Mouse (Mus musculus) adrenal gland, adult 2 months (tissue): ENCODE measurements around the gene Lbp. TPM values are rescaled to one million over a fixed set of nuclear protein-coding genes. Genes with fewer than 3 reads are reported as not detected.

Source experiments
- DNase-seq: peaks from one replicate; pipeline ENCODE4 v3.0.0; 2021
- polyA plus RNA-seq: library from polyadenylated mRNA; depleted of rRNA; stranded (reverse); fragments of >200 nt; gene quantifications from 2 replicates; pipeline ENCODE4 v1.2.3, GENCODE M21; 2012; rRNA removed
- total RNA-seq, 2 experiments: library from RNA; stranded (reverse); gene quantifications; 2 replicates each; pipeline ENCODE4 v1.2.3; 2021

Lbp gene
- total and polyA plus RNA-seq, 3 experiments = 22.0 to 25.4 (median 24.6) TPM

DNA sequence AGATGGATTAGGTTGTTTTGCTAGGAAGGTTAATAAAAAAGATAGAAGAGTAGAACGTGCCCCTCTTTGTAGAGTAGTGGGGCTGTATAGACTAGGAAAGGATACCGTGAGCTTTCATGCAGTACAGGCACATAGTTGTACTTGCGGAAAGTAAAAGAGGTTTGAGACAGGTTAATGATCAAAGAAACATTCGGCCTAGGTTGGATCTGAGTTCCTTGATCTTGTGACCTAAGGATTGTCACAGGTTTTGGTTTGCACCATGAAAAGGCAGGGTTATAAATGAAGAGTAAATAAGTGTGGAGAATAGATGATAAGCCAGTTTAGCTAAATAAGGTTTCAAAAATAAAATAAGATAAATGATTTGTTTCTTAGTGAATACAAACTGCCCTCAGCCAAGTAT is 57.9 kb downstream of the Lbp start:
- DNase-seq = no peak

DNA sequence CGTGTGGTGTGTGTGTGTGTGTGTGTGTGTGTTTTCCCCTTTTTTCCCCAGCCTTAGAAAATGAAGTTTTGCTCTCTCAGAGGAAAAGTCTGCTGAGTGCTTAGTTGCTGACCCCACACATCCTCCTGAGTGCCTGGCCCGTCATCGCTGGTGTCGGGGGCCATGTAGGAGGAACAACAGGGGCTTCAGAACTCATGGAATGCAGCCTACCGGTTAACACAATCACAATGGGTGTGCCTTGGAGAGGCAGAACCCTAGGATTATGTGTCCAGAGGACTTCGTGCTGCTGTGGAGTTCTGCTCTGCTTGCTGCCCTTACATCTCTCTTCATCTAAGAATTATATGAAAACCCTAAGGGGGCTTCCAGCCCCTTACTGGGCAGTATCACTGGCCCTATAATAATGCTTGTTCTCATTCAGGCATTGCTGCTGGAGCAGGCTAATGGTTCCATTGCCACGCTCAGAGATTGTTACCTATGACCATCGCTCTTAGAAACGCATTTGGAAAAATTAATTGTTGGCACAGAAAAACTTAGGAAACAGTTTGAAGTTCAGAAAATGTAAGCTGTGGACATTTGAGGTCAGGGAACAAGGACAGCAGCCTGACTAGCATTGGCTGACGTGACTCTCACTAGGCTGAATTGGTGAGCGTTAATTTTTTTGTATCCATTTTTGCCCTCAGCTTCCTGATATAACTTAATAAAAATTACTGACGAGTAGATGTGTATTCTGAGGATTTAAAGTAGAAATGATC is 59.0 kb downstream of the Lbp start:
- no peak for DNase-seq

DNA sequence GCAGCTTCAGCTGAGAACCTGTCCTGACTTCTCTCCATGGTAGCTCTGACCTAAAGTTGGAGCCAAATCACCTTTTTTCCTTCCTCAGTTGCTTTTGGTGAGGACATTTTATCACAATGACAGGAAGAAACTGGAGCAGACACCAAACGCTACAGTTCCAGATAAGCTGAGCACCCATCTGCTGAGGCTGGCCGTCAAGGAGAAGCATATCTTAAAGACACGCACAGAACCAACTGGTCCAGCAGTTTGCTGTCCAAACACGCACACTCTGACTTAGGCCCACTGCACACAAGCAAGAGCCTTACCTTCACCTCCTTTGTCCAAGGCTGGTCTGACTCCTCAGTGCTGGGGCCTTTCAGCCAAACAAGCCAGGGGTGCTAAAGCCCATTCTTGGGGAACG is 61.4 kb downstream of the Lbp start:
- DNase-seq = no peak

DNA sequence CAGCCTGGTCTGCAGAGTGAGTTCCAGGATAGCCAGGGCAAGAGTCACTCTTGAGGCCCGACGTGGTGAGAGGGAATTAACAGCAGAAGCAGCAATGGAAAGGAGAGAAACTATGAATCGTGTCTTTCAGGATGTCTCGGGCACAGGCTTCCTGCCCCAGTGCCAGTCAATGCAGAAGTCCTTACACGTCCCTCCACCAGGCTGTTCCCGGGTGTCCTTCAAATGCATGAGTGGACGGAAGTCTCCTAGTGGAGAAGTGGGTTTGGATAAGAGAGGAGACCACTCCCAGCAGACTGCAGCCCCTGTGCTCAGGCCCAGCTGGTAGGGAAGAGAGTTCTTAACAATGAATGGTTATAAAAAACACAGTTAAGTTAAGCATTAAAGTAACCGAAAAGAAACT is 62.0 kb downstream of the Lbp start:
- no peak for DNase-seq

DNA sequence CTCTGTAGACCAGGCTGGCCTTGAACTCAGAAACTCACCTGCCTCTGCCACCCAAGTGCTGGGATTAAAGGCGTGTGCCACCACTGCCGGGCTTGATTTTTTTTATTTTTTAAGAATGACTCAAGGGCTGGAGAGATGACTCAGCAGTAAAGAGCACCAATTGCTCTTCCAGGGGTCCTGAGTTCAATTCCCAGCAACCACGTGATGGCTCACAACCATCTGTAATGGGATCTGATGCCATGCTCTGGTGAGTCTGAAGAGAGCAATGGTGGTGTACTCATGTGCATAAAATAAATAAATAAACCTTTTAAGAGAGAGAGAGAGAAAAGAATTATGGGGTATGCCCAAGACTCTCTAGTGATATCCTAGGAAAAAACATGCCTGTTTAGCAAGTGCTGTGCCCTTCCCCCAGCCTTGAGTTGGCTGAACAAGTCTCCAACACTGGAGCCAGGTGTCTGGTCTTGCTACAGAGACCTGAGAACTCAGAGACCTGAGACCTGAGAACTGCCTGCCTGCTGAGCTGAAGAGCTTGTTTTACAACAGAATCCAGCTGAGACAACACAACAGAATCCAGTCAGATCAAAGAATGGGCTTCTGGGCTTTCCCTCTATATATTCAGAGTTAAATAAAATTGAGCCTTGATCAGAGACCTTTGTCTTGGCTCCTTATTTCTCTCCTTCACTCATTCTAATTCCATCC is 63.3 kb downstream of the Lbp start:
- no peak for DNase-seq

DNA sequence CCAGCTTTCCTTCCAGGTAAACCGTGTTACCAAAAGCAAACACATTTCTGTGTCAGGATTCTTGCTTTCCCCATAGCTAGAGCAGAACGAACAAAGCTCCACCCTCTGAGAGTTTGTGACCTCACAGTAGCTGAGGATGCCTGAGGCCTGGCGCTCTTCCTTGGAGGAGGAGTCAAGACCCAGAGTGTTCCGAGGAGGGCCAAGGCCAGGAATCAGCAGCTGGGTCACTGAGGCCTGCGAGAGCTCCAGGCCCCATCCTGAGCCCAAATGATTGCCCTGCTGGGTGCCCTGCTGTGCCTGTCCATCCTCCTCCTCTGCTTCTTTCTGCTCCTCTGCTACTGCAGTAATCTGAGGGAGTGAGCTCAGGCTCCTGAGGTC is 63.9 kb downstream of the Lbp start:
- DNase-seq = peak; percentile 48

DNA sequence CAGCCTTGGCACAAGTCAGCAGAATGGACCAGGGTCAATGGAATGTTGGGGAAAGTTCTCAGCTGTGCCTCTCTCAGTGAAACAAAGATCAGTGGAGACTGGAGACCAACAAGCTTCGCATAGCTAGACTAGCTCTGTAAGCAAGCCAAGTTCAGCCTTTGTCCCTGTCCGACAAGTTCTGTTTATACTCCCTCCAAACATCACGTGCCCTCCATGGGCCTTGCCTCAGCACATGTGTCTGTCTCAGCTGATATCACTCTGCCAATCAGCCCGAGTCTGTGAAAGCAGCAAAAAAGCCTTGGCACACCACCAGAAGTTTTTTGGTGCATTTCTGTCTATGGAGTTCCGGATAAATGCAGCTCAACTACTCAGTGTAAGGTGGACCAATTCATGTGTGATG is 66.8 kb downstream of the Lbp start:
- DNase-seq = no peak

DNA sequence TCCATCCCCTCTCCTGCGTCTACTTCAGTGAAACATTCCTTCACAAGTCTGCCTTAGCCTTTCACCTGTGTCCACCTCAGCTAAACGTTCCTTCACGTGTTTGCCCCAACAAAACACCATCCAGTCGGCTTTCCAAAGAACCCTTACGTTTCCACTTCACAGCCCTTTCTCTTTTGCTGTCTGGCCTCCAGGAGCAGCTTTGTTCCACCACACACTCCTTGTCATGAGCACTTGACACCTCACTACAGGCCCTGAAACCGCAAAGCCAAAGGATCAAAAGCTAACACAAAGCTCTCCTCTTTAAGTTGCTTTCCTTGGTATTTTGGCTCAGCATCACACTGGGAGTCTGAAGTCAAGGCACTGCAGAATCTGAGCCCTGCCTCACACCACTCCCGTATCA is 67.2 kb downstream of the Lbp start:
- DNase-seq = no peak

DNA sequence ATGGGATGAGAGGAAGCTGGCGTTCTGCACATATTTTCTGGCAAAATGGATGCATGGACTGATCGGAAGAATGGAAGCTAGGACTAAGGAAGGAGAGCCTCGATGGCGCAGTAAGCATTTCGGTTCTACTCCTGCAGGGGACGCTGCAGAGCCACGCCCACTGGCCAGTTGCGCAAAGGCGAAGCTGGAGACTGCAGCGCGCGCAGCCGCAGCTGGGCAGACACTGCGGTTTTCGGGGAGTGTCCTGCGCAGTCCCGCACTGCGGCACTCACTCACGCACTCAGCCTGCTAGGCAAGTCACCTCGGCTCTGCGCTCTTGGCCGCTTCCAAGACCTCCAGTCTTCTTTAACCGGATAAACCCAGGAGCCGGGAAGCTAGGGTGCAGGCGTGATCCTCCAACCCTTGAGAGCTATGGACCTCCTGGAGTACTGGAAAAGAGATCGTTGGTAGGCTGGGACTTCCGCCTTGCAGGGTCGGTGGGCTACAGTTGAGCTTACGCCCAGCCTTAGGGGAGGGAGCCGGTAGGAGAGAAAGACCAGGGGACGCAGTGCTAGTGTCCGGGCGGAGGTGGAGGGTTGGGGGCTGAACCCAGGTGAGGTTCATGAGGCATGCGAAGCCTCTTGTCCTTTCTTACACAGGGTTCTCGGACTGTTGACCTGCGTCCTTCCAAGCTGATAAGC is 69.3 kb downstream of the Lbp start, which contains the start of gene Snhg11:
Snhg11 (plus strand) TSS at position 196 of the 680 bp plus-strand sequence.
- peak; percentile 36 for DNase-seq

DNA sequence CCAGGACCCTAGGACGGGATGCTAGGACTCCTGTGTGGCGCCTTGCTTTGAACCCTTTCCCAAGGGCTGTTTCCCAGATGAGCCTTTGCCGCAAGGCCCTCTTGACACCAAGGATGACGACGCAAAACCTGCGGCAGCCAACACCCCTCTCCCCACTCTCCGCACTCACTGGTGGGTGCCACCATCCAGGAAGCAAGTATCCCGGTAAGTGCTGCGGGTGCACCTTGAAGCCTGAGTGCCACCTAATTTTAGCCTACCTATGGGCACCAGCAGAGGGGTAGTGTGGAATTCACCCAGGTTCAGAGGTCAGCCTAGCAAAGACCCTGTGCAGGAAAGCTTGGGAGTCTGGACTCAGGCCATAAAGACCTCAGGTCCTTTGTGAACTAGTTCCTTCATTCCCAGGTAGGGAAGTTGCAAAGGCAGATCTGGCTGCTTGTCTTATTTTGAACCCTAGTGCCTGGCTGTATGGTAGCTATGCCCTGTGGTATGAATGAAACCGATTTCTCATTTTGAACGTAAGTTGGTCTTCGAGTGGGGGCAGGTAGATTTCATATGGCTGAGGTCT is 69.9 kb downstream of the Lbp start:
- DNase-seq = no peak

DNA sequence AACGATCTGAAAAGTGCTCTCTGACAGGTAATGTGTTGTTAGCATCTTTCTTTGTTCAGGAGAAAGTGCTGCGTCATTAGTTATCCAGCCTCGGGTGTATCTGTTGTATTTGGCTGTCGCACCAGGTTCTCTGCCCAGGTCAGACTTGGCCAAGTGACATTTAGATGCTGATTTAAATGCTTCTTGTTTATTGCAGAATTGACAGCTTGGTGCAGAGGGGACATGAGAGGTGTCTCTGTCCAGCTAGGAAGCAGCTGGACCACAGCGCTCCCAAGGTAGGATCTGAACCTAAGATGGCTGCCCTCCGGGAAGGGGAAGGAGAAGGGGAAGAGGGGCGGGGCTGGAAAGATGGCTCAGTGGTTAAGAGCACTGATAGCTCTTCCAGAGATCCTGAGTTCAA is 70.5 kb downstream of the Lbp start:
- no peak for DNase-seq

DNA sequence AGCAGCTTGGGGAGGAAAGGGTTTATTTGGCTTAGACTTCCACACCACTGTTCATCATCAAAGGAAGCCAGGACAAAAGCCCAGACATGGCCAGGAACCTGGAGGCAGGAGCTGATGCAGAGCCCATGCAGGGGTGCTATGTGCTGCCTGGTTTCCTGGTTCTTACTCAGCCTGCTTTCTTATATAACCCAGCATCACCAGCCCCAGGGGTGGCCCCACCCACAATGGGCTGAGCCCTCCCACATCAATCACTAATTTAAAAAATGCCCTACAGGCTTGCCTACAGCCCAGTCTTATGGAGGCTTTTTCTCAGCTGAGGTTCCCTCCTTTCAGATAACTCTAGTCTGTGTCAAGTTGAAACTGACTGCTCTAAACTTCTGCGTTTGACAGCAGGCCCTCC is 71.5 kb downstream of the Lbp start:
- no peak for DNase-seq

DNA sequence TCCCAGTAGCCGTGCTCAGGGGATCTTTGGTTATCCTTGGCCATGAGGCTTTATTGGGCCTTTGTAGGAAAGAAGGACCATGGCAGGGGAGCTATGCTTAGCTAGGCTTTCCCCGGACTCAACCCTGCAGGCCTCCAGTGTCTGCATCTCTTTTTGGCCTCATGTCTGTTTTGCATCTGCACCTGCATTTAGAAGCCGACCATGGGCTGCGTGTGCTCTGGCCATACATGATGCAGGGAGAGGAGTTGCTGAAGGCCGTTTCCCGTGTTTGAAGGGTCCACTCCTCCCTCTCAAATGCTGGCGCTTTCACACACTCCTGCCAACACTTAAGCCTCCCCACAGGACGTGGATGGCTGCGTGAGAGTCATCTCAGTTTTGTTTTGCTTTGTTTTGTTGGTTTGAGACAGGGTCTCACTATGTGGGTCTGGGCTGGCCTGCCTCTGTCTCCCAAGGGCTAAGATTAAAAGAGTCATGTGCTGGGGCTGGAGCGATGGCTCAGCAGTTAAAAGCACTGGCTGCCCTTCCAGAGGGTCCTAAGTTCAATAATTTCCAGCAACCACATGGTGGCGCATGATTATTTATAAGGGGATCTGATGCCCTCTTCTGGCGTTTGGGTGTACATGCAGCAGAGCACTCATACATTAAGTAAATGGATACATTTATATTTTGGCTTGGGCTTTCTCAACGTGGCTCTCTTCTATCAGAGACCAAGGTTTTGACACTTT is 73.2 kb downstream of the Lbp start:
- peak; percentile 54 for DNase-seq

Other genes with a start within 250 kb of the Lbp start
- gene Tgm2, start 160.1 kb upstream of the Lbp start, total RNA-seq = 100 to 1,000 TPM in 1 of 2 experiments, 10 to 100 TPM in 1; 63.6 to 105 TPM
- 66.9 and 71.9 TPM in 2 replicates for gene Tgm2, start 160.1 kb upstream of the Lbp start, polyA plus RNA-seq
- gene D630003M21Rik, start 77.3 kb upstream of the Lbp start, total RNA-seq = 1 to 10 TPM; 1.4 to 4.1 TPM
- gene D630003M21Rik, start 77.3 kb upstream of the Lbp start, polyA plus RNA-seq = 3.1 and 6.5 TPM in 2 replicates
- not detected for gene Bpi, start 48.4 kb upstream of the Lbp start, total RNA-seq
- gene Bpi, start 48.4 kb upstream of the Lbp start, polyA plus RNA-seq = not detected in 2 replicates
- 1 to 10 TPM; 8.8 to 9.8 TPM for gene Snhg11, start 69.1 kb downstream of the Lbp start, total RNA-seq
- 8.7 and 11.2 TPM in 2 replicates for gene Snhg11, start 69.1 kb downstream of the Lbp start, polyA plus RNA-seq
- 10 to 100 TPM; 68.4 to 70.7 TPM for gene Ralgapb, start 103.4 kb downstream of the Lbp start, total RNA-seq
- gene Ralgapb, start 103.4 kb downstream of the Lbp start, polyA plus RNA-seq = 19.5 and 21.4 TPM in 2 replicates
- gene Adig, start 196.1 kb downstream of the Lbp start, total RNA-seq = 100 to 1,000 TPM in 1 of 2 experiments, 10 to 100 TPM in 1; 87.9 to 143 TPM
- 74.3 and 95.0 TPM in 2 replicates for gene Adig, start 196.1 kb downstream of the Lbp start, polyA plus RNA-seq
- not detected for gene Arhgap40, start 206.3 kb downstream of the Lbp start, total RNA-seq
- gene Arhgap40, start 206.3 kb downstream of the Lbp start, polyA plus RNA-seq = not detected in 2 replicates